Mouse (Mus musculus) midbrain, embryonic 11.5 days (tissue): ENCODE results near the gene Mms22l. TPM values are rescaled to one million over a fixed set of nuclear protein-coding genes. Genes with fewer than 3 reads are reported as not detected.

ENCODE experiments used
- ATAC-seq: fragments of 200-750 bp; cut with Nextera tagmentation; 2 replicates; pipeline ENCODE4 v1.8.0; 2017; ENCODE audit warnings: moderate TSS enrichment, moderate library complexity; ENCODE audit not compliant: low FRiP score
- DNase-seq: peaks from one replicate; pipeline ENCODE4 v3.0.0; 2015; ENCODE audit warnings: low spot score; ENCODE audit errors: missing footprints
- H3K27ac ChIP-seq: fragments of 300-500 bp; sonication (generic); 2 replicates; pipeline ENCODE4 v1.5.1; 2014; ENCODE audit warnings: low read depth, low read length
- H3K27me3 ChIP-seq: fragments of 300-500 bp; sonication (generic); 2 replicates; pipeline ENCODE4 v1.6.1; 2014; ENCODE audit warnings: mild to moderate bottlenecking, low read length, moderate library complexity, mixed read lengths; ENCODE audit not compliant: control insufficient read depth, insufficient read depth
- H3K36me3 ChIP-seq: fragments of 300-500 bp; sonication (generic); 2 replicates; pipeline ENCODE4 v1.6.1; 2014; ENCODE audit warnings: mild to moderate bottlenecking, low read length, moderate library complexity, mixed read lengths; ENCODE audit not compliant: control insufficient read depth, insufficient read depth
- H3K4me1 ChIP-seq: fragments of 300-500 bp; sonication (generic); 2 replicates; pipeline ENCODE4 v1.6.1; 2014; ENCODE audit warnings: low read length; ENCODE audit not compliant: control insufficient read depth, insufficient read depth
- H3K4me2 ChIP-seq: fragments of 300-500 bp; sonication (generic); 2 replicates; pipeline ENCODE4 v1.6.1; 2014; ENCODE audit warnings: mild to moderate bottlenecking, moderate library complexity
- H3K4me3 ChIP-seq: fragments of 300-500 bp; sonication (generic); 2 replicates; pipeline ENCODE4 v1.5.1; 2014; ENCODE audit warnings: low read depth, low read length
- H3K9ac ChIP-seq: fragments of 300-500 bp; sonication (generic); 2 replicates; pipeline ENCODE4 v1.6.1; 2014; ENCODE audit warnings: low read length
- H3K9me3 ChIP-seq: fragments of 300-500 bp; sonication (generic); 2 replicates; pipeline ENCODE4 v1.6.1; 2016; ENCODE audit warnings: low read length; ENCODE audit not compliant: control insufficient read depth
- WGBS: fragments of 180-500 bp; shearing (Covaris S2); extraction: QIAGEN DNeasy Blood & Tissue Kit; methylation state at CpG from one replicate; pipeline ENCODE4 v1.1.7; 2014; 5-methylcytosine and 5-hydroxymethylcytosine counted together
- polyA plus RNA-seq: library from polyadenylated mRNA; unstranded; fragments of >200 nt; fragmentation: Nextera tagmentation; extraction: Ambion mirVana; gene quantifications from 2 replicates; pipeline ENCODE4 v1.2.1, GENCODE M21; 2014

Mms22l gene
- polyA plus RNA-seq, 1 experiment from 2014 or later: 39.8 TPM

DNA sequence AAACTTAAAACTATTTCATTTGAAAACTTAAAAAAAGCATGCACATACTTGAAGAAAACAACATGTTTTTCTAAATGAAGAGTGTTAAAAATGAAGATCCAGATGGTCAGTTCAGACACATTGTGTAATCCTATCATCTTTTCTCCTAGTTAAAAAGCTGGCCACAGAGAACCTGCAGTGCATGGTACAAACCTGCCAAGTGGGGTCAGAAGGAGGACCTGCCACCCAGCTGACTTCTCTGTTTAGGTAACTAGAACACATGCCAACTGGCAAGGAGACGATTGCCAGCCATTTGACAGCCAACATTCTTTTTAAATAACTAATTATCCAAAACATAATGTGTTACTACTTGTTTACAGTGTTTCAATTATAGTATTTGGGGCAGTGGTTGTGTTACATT lies 102.4 kb downstream of the Mms22l start:
- H3K4me2 ChIP-seq: no peak overlapping the region
- H3K9ac ChIP-seq: no peak overlapping the region
- ATAC-seq (no peak), DNase-seq (no peak)
- no peak overlapping the region for H3K27ac ChIP-seq
- no peaks in the 10 kb centered on the region for H3K27me3 ChIP-seq
- H3K4me1 ChIP-seq: no peaks in the 10 kb centered on the region
- no peak overlapping the region for H3K4me3 ChIP-seq
- peaks cover 9% of the 10 kb centered on the region for H3K36me3 ChIP-seq
- WGBS: 100% methylated on average over 1 of the region's 1 CpGs
- no peaks in the 10 kb centered on the region for H3K9me3 ChIP-seq

DNA sequence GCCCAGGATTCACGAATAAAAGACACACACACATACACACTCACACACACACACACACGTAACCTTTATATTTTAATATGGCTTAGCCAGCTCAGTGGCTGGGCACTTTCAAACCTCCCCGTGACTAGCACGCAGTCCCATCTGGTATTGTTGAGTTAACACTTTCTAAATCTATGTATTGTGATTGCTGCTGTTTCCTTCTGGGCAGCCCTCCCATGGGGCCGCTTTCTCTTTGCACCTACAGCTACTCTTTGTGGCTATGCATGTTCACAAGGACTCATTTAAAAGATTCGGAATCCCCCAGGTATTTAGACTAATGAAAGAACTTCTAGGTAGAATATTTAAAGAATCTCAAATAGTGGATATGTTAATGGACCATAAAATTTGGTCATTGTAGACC lies 105.5 kb downstream of the Mms22l start:
- H3K4me2 ChIP-seq: no peak overlapping the region
- no peak overlapping the region for H3K27ac ChIP-seq
- no peaks in the 10 kb centered on the region for H3K4me1 ChIP-seq
- DNase-seq (peak; percentile 78), ATAC-seq (no peak)
- H3K27me3 ChIP-seq: no peaks in the 10 kb centered on the region
- 94% methylated on average over 6 of the region's 6 CpGs for WGBS
- H3K4me3 ChIP-seq: no peak overlapping the region
- no peaks in the 10 kb centered on the region for H3K9me3 ChIP-seq
- peaks cover 9% of the 10 kb centered on the region for H3K36me3 ChIP-seq
- no peak overlapping the region for H3K9ac ChIP-seq

GRCm38 (mm10) chr4:24609085-24609484 lies 112.8 kb downstream of the Mms22l start:
- H3K9me3 ChIP-seq: no peaks in the 10 kb centered on the region
- H3K4me3 ChIP-seq: no peak overlapping the region
- no peak overlapping the region for H3K4me2 ChIP-seq
- no peaks in the 10 kb centered on the region for H3K36me3 ChIP-seq
- ATAC-seq (no peak), DNase-seq (no peak)
- no peaks in the 10 kb centered on the region for H3K4me1 ChIP-seq
- no peak overlapping the region for H3K9ac ChIP-seq
- WGBS: 86% methylated on average over 3 of the region's 3 CpGs
- H3K27me3 ChIP-seq: no peaks in the 10 kb centered on the region
- H3K27ac ChIP-seq: no peak overlapping the region

GRCm38 (mm10) chr4:24609564-24609963 lies 113.3 kb downstream of the Mms22l start:
- no peaks in the 10 kb centered on the region for H3K4me1 ChIP-seq
- H3K9ac ChIP-seq: no peak overlapping the region
- 97% methylated on average over 2 of the region's 2 CpGs for WGBS
- no peaks in the 10 kb centered on the region for H3K27me3 ChIP-seq
- H3K4me3 ChIP-seq: no peak overlapping the region
- no peak overlapping the region for H3K27ac ChIP-seq
- DNase-seq (peak; percentile 17), ATAC-seq (no peak)
- H3K9me3 ChIP-seq: no peaks in the 10 kb centered on the region
- H3K36me3 ChIP-seq: no peaks in the 10 kb centered on the region
- H3K4me2 ChIP-seq: no peak overlapping the region

DNA sequence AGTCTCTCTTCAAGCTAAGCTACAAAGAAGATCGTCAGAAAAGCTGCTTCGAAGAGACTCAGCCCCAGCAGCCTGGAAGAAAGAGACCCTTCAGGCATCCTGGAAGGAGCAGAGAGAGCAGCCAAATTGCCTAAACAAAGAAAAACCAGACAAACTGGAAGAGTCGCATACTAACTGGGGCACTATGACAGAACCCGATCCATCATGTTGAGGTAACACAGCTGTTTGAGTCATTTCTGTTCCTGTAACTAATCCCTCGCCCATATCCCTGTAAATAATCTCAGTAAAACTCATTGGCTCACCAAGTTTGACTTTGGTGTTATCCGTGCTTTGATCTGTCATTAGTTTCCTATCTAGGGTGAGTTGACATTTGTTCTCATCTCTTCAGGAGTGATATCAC lies 123.8 kb downstream of the Mms22l start:
- H3K36me3 ChIP-seq: no peaks in the 10 kb centered on the region
- ATAC-seq (no peak), DNase-seq (peak; percentile 83)
- H3K27me3 ChIP-seq: no peaks in the 10 kb centered on the region
- 83% methylated on average over 6 of the region's 6 CpGs for WGBS
- no peak overlapping the region for H3K27ac ChIP-seq
- H3K9me3 ChIP-seq: no peaks in the 10 kb centered on the region
- no peak overlapping the region for H3K4me2 ChIP-seq
- H3K4me1 ChIP-seq: no peaks in the 10 kb centered on the region
- H3K4me3 ChIP-seq: no peak overlapping the region
- H3K9ac ChIP-seq: no peak overlapping the region

- H3K27me3 ChIP-seq: no peaks in the 10 kb centered on the region
- no peaks in the 10 kb centered on the region for H3K36me3 ChIP-seq
- no peak overlapping the region for H3K9ac ChIP-seq
- DNase-seq (peak; percentile 8), ATAC-seq (no peak)
- H3K4me1 ChIP-seq: no peaks in the 10 kb centered on the region
- H3K9me3 ChIP-seq: no peaks in the 10 kb centered on the region
- H3K27ac ChIP-seq: no peak overlapping the region
- H3K4me3 ChIP-seq: no peak overlapping the region
- H3K4me2 ChIP-seq: no peak overlapping the region
- WGBS: 92% methylated on average over 5 of the region's 5 CpGs
These were observed 124.2 kb downstream of the Mms22l start for GRCm38 (mm10) chr4:24620440-24620839.

DNA sequence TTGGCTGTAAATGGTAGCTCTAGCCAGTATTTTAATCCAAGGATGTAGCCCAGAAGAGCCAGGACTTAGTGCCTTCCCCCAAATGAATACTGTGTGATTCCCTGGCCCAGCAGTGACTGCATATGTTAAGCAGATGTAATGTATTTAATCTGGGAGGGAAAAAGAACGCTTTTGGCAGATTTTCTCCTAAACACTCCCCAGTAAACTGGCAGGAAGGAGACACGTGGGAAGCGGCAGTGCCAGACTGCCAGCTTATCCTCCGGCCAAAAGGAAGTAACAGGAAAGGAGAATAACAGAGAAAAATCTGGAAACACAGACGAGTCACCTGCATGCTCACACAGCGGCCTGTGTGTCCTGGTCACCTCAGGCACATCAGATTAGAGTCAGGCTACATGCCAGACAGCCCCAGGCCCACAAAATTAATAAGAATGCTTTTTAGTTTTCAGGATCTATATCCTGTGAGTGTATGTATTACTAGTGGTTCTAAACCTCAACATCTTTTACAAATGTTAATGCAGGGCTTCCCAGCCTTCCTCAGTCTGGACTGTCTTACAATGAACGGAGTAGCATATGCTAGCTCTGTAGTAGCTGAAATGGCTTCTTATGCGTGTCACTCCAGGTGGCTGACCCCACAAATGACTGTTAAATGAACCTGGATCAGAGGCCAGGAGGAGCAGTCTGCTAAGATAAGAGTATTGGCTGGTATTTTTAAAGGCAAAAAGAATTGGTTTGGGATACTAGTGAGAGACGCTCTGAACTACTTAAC lies 125.4 kb downstream of the Mms22l start:
- H3K4me2 ChIP-seq: no peak overlapping the region
- WGBS: 85% methylated on average over 9 of the region's 9 CpGs
- H3K36me3 ChIP-seq: no peaks in the 10 kb centered on the region
- H3K9me3 ChIP-seq: no peaks in the 10 kb centered on the region
- no peaks in the 10 kb centered on the region for H3K27me3 ChIP-seq
- no peak overlapping the region for H3K9ac ChIP-seq
- H3K4me3 ChIP-seq: no peak overlapping the region
- DNase-seq (peak; percentile 44), ATAC-seq (no peak)
- H3K4me1 ChIP-seq: no peaks in the 10 kb centered on the region
- no peak overlapping the region for H3K27ac ChIP-seq

- Histone ChIP-seq H3K36me3 (no peaks in the 10 kb centered on the region), H3K27ac (no peak overlapping the region), H3K9ac (no peak overlapping the region), H3K4me3 (no peak overlapping the region), H3K9me3 (no peaks in the 10 kb centered on the region), H3K27me3 (no peaks in the 10 kb centered on the region), H3K4me2 (no peak overlapping the region), H3K4me1 (no peaks in the 10 kb centered on the region)
- 90% methylated on average over 13 of the region's 13 CpGs for WGBS
- no peak for DNase-seq
- ATAC-seq: 0 out of 2 replicates have a peak, but pooled peaks have one; percentile 42
These were observed 129.8 kb downstream of the Mms22l start for GRCm38 (mm10) chr4:24625951-24626584.

DNA sequence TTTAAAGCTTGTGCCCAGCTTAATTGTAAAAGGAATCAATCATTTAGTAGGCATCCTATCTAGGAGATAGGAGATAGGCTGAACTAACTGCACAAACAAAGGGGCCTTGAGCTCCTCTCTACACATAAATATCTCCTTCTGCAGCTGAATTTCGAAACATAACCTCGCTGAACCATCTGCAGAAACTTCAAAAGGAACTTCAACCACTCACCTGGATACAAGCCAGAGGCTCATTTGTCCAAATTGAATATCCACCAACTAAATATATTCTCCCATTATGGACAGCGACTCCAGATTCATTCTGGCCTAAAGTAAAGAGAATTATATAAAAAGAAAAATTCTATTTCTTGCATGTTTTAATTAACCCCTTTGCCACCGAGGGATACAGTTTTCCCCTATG lies 130.4 kb downstream of the Mms22l start:
- no peak overlapping the region for H3K27ac ChIP-seq
- no peaks in the 10 kb centered on the region for H3K27me3 ChIP-seq
- no peaks in the 10 kb centered on the region for H3K9me3 ChIP-seq
- no peak for ATAC-seq
- no peak overlapping the region for H3K9ac ChIP-seq
- no peak overlapping the region for H3K4me3 ChIP-seq
- H3K4me2 ChIP-seq: no peak overlapping the region
- no peak for DNase-seq
- 0 out of 2 replicates have a peak, but pooled peaks cover 2% of the 10 kb centered on the region for H3K4me1 ChIP-seq
- no peaks in the 10 kb centered on the region for H3K36me3 ChIP-seq
- 89% methylated on average over 4 of the region's 4 CpGs for WGBS
